9 mouse cellular contexts compared by ENCODE assay signal in the genomic region with DNA sequence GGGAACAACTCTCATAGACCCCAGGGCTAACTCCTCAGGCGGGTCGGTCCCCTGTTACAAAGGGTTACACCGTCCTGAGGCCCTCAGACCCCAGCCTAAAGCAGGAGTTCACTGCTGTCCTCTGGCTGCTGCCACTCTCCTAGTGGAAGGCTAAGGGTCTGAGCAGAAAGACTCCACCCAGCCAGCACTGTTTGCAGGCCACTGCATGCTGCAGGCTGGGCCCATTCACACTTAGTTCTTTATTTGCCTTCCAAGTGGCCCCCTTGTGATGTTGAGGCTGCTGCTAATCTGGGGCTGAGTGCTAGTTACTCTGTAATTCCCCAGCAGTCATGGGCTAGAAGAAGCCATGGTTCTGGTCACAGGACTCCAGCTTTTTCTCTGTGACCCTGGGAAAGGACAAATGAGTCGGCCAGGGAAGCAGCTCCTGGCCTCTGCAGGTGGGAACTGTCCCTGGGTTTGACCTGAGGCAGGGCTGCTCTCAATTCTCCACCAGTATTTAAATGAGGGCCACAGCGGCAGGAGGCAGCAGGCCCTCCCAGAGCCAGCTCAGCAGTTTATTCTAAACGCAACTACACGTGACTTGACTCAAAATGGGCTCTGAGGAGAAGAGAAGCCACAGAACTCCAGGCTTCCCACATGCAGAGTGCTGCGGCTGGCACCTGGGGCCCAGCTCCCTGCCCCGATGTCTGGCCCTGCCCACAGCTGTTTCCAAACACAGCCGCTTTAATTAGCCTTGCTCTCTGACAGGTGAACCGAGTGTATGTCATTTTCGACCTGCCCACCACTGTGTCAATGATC.
DNase-seq lines count a peak whose midpoint lies in the region; ATAC-seq and TF ChIP-seq lines count a peak whose summit lies in the region.
"Had no signal": no experiment of that assay in that cellular context is flagged by ENCODE, and none has a peak within 500 bp of the region (broad histone marks: within the 10 kb centered on the region; RNA-seq: fewer than 3 reads in every experiment).

No protein-coding gene starts in this region.

- WGBS in hindbrain, embryonic 11.5 days = 26% methylated on average over 12 of the region's 12 CpGs
- 24% methylated on average over 12 of the region's 12 CpGs for WGBS in limb, embryonic 14.5 days

- no peak for TF ChIP-seq POLR2A in limb, embryonic 14.5 days (IDR thresholded peaks at IDR 0.05; ENCODE audit: borderline replicate concordance, extremely low read depth, insufficient read depth, insufficient read length)

- no peaks in the 10 kb centered on the region for H3K36me3 ChIP-seq in ES-E14 (ENCODE audit: control insufficient read depth, insufficient read depth, low read length, poor library complexity, severe bottlenecking)
- H3K36me3 ChIP-seq in hindbrain, embryonic 11.5 days (ENCODE audit: control insufficient read depth, insufficient read depth, low read length) = no peaks in the 10 kb centered on the region
- peaks cover 4% of the 10 kb centered on the region; the same call in 1 of the 2 replicates for H3K36me3 ChIP-seq in limb, embryonic 14.5 days (ENCODE audit: control insufficient read depth, insufficient read depth, low read length)

- no peak overlapping the region for H3K9ac ChIP-seq in ES-E14 (ENCODE audit: insufficient read depth, low read depth, low read length, poor library complexity, severe bottlenecking)
- H3K9ac ChIP-seq in hindbrain, embryonic 11.5 days (ENCODE audit: low read depth, low read length) = no peak overlapping the region
- H3K9ac ChIP-seq in limb, embryonic 14.5 days (ENCODE audit: low read depth, low read length, severe bottlenecking) = 0 out of 2 replicates have a peak overlapping the region, but pooled peaks have one; percentile 14

- H3K4me3 ChIP-seq in ES-E14 (ENCODE audit: insufficient read depth in 1 of 2, low read depth in 1 of 2, low read length in 2 of 2, poor library complexity in 1 of 2, severe bottlenecking in 1 of 2) = no peak overlapping the region
- no peak overlapping the region for H3K4me3 ChIP-seq in hindbrain, embryonic 11.5 days (ENCODE audit: low read depth, low read length)
- no peak overlapping the region for H3K4me3 ChIP-seq in limb, embryonic 14.5 days (replicated peaks; ENCODE audit: low read length)

- no peaks in the 10 kb centered on the region for H3K27me3 ChIP-seq in hindbrain, embryonic 11.5 days (ENCODE audit: control insufficient read depth, insufficient read depth, low read length)
- no peaks in the 10 kb centered on the region for H3K27me3 ChIP-seq in limb, embryonic 14.5 days (ENCODE audit: control insufficient read depth, insufficient read depth, low read length)

- H3K9me3 ChIP-seq in ES-E14 (ENCODE audit: control insufficient read depth, insufficient read depth, low read depth, low read length) = no peaks in the 10 kb centered on the region
- no peaks in the 10 kb centered on the region for H3K9me3 ChIP-seq in hindbrain, embryonic 11.5 days (ENCODE audit: control insufficient read depth, low read length)
- H3K9me3 ChIP-seq in limb, embryonic 14.5 days (ENCODE audit: control insufficient read depth, low read length) = no peaks in the 10 kb centered on the region

- in situ Hi-C loops in ES-E14 (cut with MboI; ENCODE audit: low sequenced_read_pairs in 2 of 2, unreplicated experiment in 2 of 2) = no loop called here

- peak; percentile 78 for ATAC-seq in hindbrain, embryonic 11.5 days (ENCODE audit: low FRiP score)
- ATAC-seq in limb, embryonic 14.5 days (ENCODE audit: low FRiP score, low read depth) = 0 out of 2 replicates have a peak, but pooled peaks have one; percentile 53

- peaks cover 4 to 11% of the 10 kb centered on the region in 2 experiments; a peak in 2 of 4 replicates for H3K4me1 ChIP-seq in ES-E14 (ENCODE audit: control insufficient read depth in 2 of 2, insufficient read depth in 2 of 2, low read length in 2 of 2, poor library complexity in 1 of 2)
- H3K4me1 ChIP-seq in hindbrain, embryonic 11.5 days (replicated peaks; ENCODE audit: control insufficient read depth, insufficient read depth, low read length) = peaks cover 15% of the 10 kb centered on the region
- H3K4me1 ChIP-seq in limb, embryonic 14.5 days (ENCODE audit: control insufficient read depth, insufficient read depth, low read length) = peaks cover 13% of the 10 kb centered on the region

- peak; percentile 21 to 27 for DNase-seq in frontal cortex, postnatal 14 days (ENCODE audit: low spot score in 2 of 2)
- DNase-seq in frontal cortex, postnatal 25 days (ENCODE audit: low spot score in 2 of 2) = no peak
- DNase-seq in ES-E14 (ENCODE audit: low read depth, low spot score) = no peak
- peak; percentile 45 for DNase-seq in hindbrain, embryonic 11.5 days (ENCODE audit: low spot score)
- DNase-seq in limb, embryonic 14.5 days (ENCODE audit: low spot score) = no peak
- DNase-seq in urinary bladder, postnatal 36 days (ENCODE audit: low spot score in 2 of 2) = no peak
- DNase-seq in liver = no peak
- DNase-seq in spleen, postnatal 4 days (ENCODE audit: low spot score in 2 of 2) = no peak
- DNase-seq: heart, postnatal 10 days had no signal

- no peak overlapping the region for H3K27ac ChIP-seq in ES-E14 (ENCODE audit: insufficient read depth, low read depth, low read length, poor library complexity, severe bottlenecking)
- H3K27ac ChIP-seq in hindbrain, embryonic 11.5 days (ENCODE audit: low read depth, low read length) = peak overlapping the region; percentile 70
- H3K27ac ChIP-seq in limb, embryonic 14.5 days (replicated peaks; ENCODE audit: low read depth, low read length) = peak overlapping the region; percentile 15; the same call in 1 of the 2 replicates

- H3K4me2 ChIP-seq in hindbrain, embryonic 11.5 days (replicated peaks; ENCODE audit: low read depth, low read length) = 0 out of 2 replicates have a peak overlapping the region, but pooled peaks have one; percentile 11
- no peak overlapping the region for H3K4me2 ChIP-seq in limb, embryonic 14.5 days (replicated peaks; ENCODE audit: low read depth, low read length, severe bottlenecking)

TF ChIP-seq in ES-E14, 5 proteins besides CTCF, POLR2A, EP300 and RAD21:
- TF ChIP-seq MAFK (IDR thresholded peaks at IDR 0.05; ENCODE audit: insufficient read depth, low read depth, low read length) (peak; percentile 84), ZNF384 (IDR thresholded peaks at IDR 0.05; ENCODE audit: low read depth, low read length) (no peak), CHD2 (IDR thresholded peaks at IDR 0.05; ENCODE audit: low read depth, low read length) (no peak), ZC3H11A (IDR thresholded peaks at IDR 0.05; ENCODE audit: borderline replicate concordance, low read depth, low read length) (no peak)

Comparison
In these comparisons a context has a peak if more than half of its experiments do, and no peak if none do; other contexts are left out.
1. DNase-seq: peak in frontal cortex, postnatal 14 days (2 of 2) and hindbrain, embryonic 11.5 days (single experiment); none in frontal cortex, postnatal 25 days (0 of 2), ES-E14 (single experiment), limb, embryonic 14.5 days (single experiment), urinary bladder, postnatal 36 days (0 of 2), liver (single experiment) and spleen, postnatal 4 days (0 of 2).